Mouse (Mus musculus): Measurements from ENCODE around the gene Fga. TPM values are rescaled to one million over a fixed set of nuclear protein-coding genes. Genes with fewer than 3 reads are reported as not detected.

Fga gene
- total and polyA plus RNA-seq, 2 experiments from 2014 or later = not detected

DNA sequence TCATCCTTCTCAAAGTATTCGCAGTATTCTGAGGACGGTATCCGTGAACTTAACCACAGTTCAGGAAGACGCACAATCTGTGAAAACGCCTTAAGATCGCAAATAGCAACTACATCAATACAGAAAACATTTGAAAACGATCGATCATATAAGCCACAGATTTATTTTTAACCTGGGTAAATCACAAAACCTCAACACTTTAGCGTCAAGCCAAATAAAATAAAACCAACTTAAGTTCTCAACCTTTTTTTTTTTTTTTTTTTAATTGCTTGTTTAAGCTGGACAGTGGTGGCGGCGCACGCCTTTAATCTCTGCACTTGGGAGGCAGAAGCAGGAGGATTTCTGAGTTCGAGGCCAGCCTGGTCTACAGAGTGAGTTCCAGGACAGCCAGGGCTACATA is 28.9 kb downstream of the Fga start:
- no peaks in the 10 kb centered on the region for H3K9me3 ChIP-seq (ENCODE audit: low read length)
- peak overlapping the region; percentile 42 for H3K4me2 ChIP-seq (ENCODE audit: low read depth, low read length, poor library complexity, severe bottlenecking)
- H3K27ac ChIP-seq (ENCODE audit: low read depth, low read length) = no peak overlapping the region
- H3K36me3 ChIP-seq (ENCODE audit: insufficient read depth, low read length) = peaks cover 13% of the 10 kb centered on the region
- DNase-seq (ENCODE audit: low spot score) (no peak), ATAC-seq (ENCODE audit: low FRiP score) (no peak)
- no peak overlapping the region for H3K9ac ChIP-seq (replicated peaks; ENCODE audit: low read length, poor library complexity, severe bottlenecking)
- TF ChIP-seq CTCF (IDR thresholded peaks at IDR 0.05) = no peak
- H3K4me3 ChIP-seq (ENCODE audit: low read depth, low read length) = peak overlapping the region; percentile 78
- 43% methylated on average over 13 of the region's 13 CpGs for WGBS
- no peaks in the 10 kb centered on the region for H3K27me3 ChIP-seq (ENCODE audit: insufficient read depth, low read length)
- H3K4me1 ChIP-seq (ENCODE audit: insufficient read depth, low read length) = peaks cover 6% of the 10 kb centered on the region

- under 1% methylated on average over 61 of the region's 61 CpGs for WGBS
Measured at GRCm38 (mm10) chr3:83055281-83056038, 29.6 kb downstream of the Fga start, which contains the start of gene Plrg1. Plrg1 (plus strand) TSS chr3:83055522.

GRCm38 (mm10) chr3:83057046-83057445 is 31.2 kb downstream of the Fga start:
- DNase-seq (ENCODE audit: low spot score) = no peak
- Histone ChIP-seq H3K4me3 (ENCODE audit: low read depth, low read length) (no peak overlapping the region), H3K4me1 (ENCODE audit: insufficient read depth, low read length) (peaks cover 6% of the 10 kb centered on the region), H3K4me2 (ENCODE audit: low read depth, low read length, poor library complexity, severe bottlenecking) (no peak overlapping the region), H3K9me3 (ENCODE audit: low read length) (no peaks in the 10 kb centered on the region), H3K27me3 (ENCODE audit: insufficient read depth, low read length) (no peaks in the 10 kb centered on the region), H3K27ac (ENCODE audit: low read depth, low read length) (no peak overlapping the region), H3K36me3 (ENCODE audit: insufficient read depth, low read length) (peaks cover 34% of the 10 kb centered on the region), H3K9ac (replicated peaks; ENCODE audit: low read length, poor library complexity, severe bottlenecking) (no peak overlapping the region)
- 98% methylated on average over 2 of the region's 2 CpGs for WGBS
- no peak for ATAC-seq (ENCODE audit: low FRiP score)
- no peak for TF ChIP-seq CTCF (IDR thresholded peaks at IDR 0.05)

More at GRCm38 (mm10) chr3:83055281-83056038, 29.6 kb downstream of the Fga start, which contains the start of gene Plrg1:
- Histone ChIP-seq H3K9ac (replicated peaks; ENCODE audit: low read length, poor library complexity, severe bottlenecking) (peak within 1 kb of the TSS; percentile 74), H3K9me3 (ENCODE audit: low read length) (no peaks in the 10 kb centered on the region), H3K4me1 (ENCODE audit: insufficient read depth, low read length) (peaks cover 6% of the 10 kb centered on the region), H3K36me3 (ENCODE audit: insufficient read depth, low read length) (peaks cover 18% of the 10 kb centered on the region), H3K4me2 (ENCODE audit: low read depth, low read length, poor library complexity, severe bottlenecking) (peak within 1 kb of the TSS; percentile 81), H3K27ac (ENCODE audit: low read depth, low read length) (peak within 1 kb of the TSS; percentile 70), H3K4me3 (ENCODE audit: low read depth, low read length) (peak within 1 kb of the TSS; percentile 78), H3K27me3 (ENCODE audit: insufficient read depth, low read length) (no peaks in the 10 kb centered on the region)
- peak; percentile 62 for TF ChIP-seq CTCF (IDR thresholded peaks at IDR 0.05)
- ATAC-seq (ENCODE audit: low FRiP score) (peak; percentile 97), DNase-seq (ENCODE audit: low spot score) (peak; percentile 98)

DNA sequence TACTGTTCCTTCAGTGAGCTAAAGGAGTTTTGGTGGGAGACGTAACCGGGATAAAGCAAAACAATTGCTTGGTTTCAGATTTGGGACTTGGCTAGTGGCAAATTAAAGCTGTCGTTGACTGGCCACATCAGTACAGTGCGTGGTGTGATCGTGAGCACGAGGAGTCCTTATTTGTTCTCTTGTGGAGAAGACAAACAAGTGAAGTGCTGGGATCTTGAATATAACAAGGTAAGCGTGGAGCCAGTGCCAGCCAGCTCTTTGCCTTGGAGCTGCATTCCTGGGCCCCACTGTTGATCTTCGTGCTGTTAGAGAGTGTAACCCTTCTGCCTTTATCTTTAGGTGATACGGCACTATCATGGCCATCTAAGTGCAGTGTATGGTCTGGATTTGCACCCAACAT is 42.0 kb downstream of the Fga start:
- H3K27me3 ChIP-seq (ENCODE audit: insufficient read depth, low read length) = no peaks in the 10 kb centered on the region
- no peak overlapping the region for H3K9ac ChIP-seq (replicated peaks; ENCODE audit: low read length, poor library complexity, severe bottlenecking)
- 97% methylated on average over 9 of the region's 9 CpGs for WGBS
- ATAC-seq (ENCODE audit: low FRiP score) (no peak), DNase-seq (ENCODE audit: low spot score) (no peak)
- no peak for TF ChIP-seq CTCF (IDR thresholded peaks at IDR 0.05)
- H3K4me1 ChIP-seq (ENCODE audit: insufficient read depth, low read length) = no peaks in the 10 kb centered on the region
- no peak overlapping the region for H3K4me3 ChIP-seq (ENCODE audit: low read depth, low read length)
- no peak overlapping the region for H3K4me2 ChIP-seq (ENCODE audit: low read depth, low read length, poor library complexity, severe bottlenecking)
- H3K36me3 ChIP-seq (ENCODE audit: insufficient read depth, low read length) = peaks cover 51% of the 10 kb centered on the region
- no peak overlapping the region for H3K27ac ChIP-seq (ENCODE audit: low read depth, low read length)
- H3K9me3 ChIP-seq (ENCODE audit: low read length) = no peaks in the 10 kb centered on the region

DNA sequence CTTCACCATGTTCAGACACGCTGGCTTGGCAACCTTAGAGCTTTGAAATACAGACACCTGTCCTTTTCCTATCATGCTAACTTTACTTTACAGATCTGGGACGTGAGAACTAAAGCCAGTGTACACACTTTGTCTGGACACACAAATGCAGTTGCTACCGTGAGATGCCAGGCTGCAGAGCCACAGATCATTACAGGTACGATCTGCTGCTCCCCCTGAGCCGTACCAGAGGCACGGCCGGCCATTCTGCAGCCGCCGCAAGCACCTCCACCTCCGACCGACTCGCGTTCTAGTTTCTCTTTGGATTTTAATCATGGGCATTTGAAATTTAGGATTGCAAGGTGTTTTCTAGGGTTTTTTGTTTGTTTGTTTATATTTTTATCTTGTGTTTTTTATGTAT is 43.0 kb downstream of the Fga start:
- 97% methylated on average over 13 of the region's 13 CpGs for WGBS

DNA sequence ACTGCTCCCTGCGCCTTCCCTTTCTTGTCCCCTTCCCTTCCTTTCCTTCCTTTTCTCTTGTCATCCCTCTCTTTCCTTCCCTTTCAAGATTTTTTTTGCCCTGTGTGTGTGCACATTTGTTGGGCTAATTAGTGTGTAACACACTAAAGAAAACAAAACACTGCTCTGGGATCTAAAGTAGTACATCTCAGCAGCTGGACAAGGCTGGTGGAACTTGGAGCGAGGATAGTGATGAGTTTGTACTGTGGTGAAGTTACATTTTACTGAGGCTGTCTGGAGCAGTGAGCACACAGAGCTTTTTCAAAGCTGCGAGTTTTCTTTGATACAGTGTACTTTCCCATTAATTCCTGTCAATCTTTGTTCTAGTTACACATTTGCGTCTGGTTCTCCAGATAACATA is 44.4 kb downstream of the Fga start:
- no peak for ATAC-seq (ENCODE audit: low FRiP score)
- no peak overlapping the region for H3K4me3 ChIP-seq (ENCODE audit: low read depth, low read length)
- H3K4me2 ChIP-seq (ENCODE audit: low read depth, low read length, poor library complexity, severe bottlenecking) = no peak overlapping the region
- no peaks in the 10 kb centered on the region for H3K27me3 ChIP-seq (ENCODE audit: insufficient read depth, low read length)
- no peaks in the 10 kb centered on the region for H3K4me1 ChIP-seq (ENCODE audit: insufficient read depth, low read length)
- H3K27ac ChIP-seq (ENCODE audit: low read depth, low read length) = no peak overlapping the region
- TF ChIP-seq CTCF (IDR thresholded peaks at IDR 0.05) = no peak
- WGBS = 87% methylated on average over 4 of the region's 4 CpGs
- H3K9me3 ChIP-seq (ENCODE audit: low read length) = no peaks in the 10 kb centered on the region
- H3K36me3 ChIP-seq (ENCODE audit: insufficient read depth, low read length) = peaks cover 49% of the 10 kb centered on the region
- DNase-seq (ENCODE audit: low spot score) = no peak
- no peak overlapping the region for H3K9ac ChIP-seq (replicated peaks; ENCODE audit: low read length, poor library complexity, severe bottlenecking)

More for the DNA sequence above, 43.0 kb downstream of the Fga start:
- H3K27me3 ChIP-seq (ENCODE audit: insufficient read depth, low read length) = no peaks in the 10 kb centered on the region
- H3K9ac ChIP-seq (replicated peaks; ENCODE audit: low read length, poor library complexity, severe bottlenecking) = no peak overlapping the region
- peaks cover 49% of the 10 kb centered on the region for H3K36me3 ChIP-seq (ENCODE audit: insufficient read depth, low read length)
- DNase-seq (ENCODE audit: low spot score) (no peak), ATAC-seq (ENCODE audit: low FRiP score) (no peak)
- TF ChIP-seq CTCF (IDR thresholded peaks at IDR 0.05) = no peak
- no peak overlapping the region for H3K4me3 ChIP-seq (ENCODE audit: low read depth, low read length)
- no peaks in the 10 kb centered on the region for H3K4me1 ChIP-seq (ENCODE audit: insufficient read depth, low read length)
- no peaks in the 10 kb centered on the region for H3K9me3 ChIP-seq (ENCODE audit: low read length)
- H3K4me2 ChIP-seq (ENCODE audit: low read depth, low read length, poor library complexity, severe bottlenecking) = no peak overlapping the region
- H3K27ac ChIP-seq (ENCODE audit: low read depth, low read length) = no peak overlapping the region

Measured in midbrain, postnatal 0 days (tissue).